Mouse (Mus musculus) cerebellum, adult 2 months (tissue): ENCODE measurements around the gene Slc22a2.

Source experiments
- CTCF ChIP-seq: fragments of 200-500 bp; IDR thresholded peaks from 2 replicates; pipeline ENCODE4 v1.5.1; 2011; ENCODE audit warnings: low read depth, mild to moderate bottlenecking, control low read depth, low read length, moderate library complexity, borderline replicate concordance; ENCODE audit not compliant: insufficient read depth
- POLR2A ChIP-seq: fragments of 200-500 bp; IDR thresholded peaks from 2 replicates; pipeline ENCODE4 v1.6.1; 2011; ENCODE audit warnings: low read length, control low read depth, borderline replicate concordance; ENCODE audit not compliant: insufficient read depth

GRCm38 (mm10) chr17:12675646-12676045 is 91.7 kb downstream of the Slc22a2 start, which contains the start of gene Slc22a1:
- TF ChIP-seq POLR2A: no peak
- TF ChIP-seq CTCF: no peak
